Mouse (Mus musculus) embryo, embryonic 11.5 days (tissue): ENCODE measurements around the gene Cspg4.

Experiments used
- DNase-seq: peaks from one replicate; pipeline ENCODE4 v3.0.0-alpha.2; 2012; ENCODE audit warnings: low read depth, low spot score

The Cspg4 gene

GRCm38 (mm10) chr9:56864832-56865231, at the start of gene Cspg4:
TSS of gene Cspg4 (plus strand) at chr9:56865033.
- DNase-seq, result no peak

GRCm38 (mm10) chr9:56824900-56825299, 39.9 kb upstream of the Cspg4 start:
- no peak for DNase-seq

- no peak for DNase-seq
Observed at GRCm38 (mm10) chr9:56825476-56826213, 39.2 kb upstream of the Cspg4 start.

GRCm38 (mm10) chr9:56828146-56828545, 36.7 kb upstream of the Cspg4 start:
- DNase-seq, result no peak

- DNase-seq, result no peak
Observed at GRCm38 (mm10) chr9:56828841-56829240, 36.0 kb upstream of the Cspg4 start.

GRCm38 (mm10) chr9:56830162-56830561, 34.7 kb upstream of the Cspg4 start:
- DNase-seq, result no peak

- DNase-seq, result no peak
Observed at GRCm38 (mm10) chr9:56831904-56832303, 32.9 kb upstream of the Cspg4 start.

GRCm38 (mm10) chr9:56832900-56833299, 31.9 kb upstream of the Cspg4 start:
- DNase-seq, result no peak

- no peak for DNase-seq
Observed at GRCm38 (mm10) chr9:56835152-56835551, 29.7 kb upstream of the Cspg4 start.

- no peak for DNase-seq
Observed at GRCm38 (mm10) chr9:56840721-56841120, 24.1 kb upstream of the Cspg4 start.

GRCm38 (mm10) chr9:56841864-56842263, 23.0 kb upstream of the Cspg4 start:
- DNase-seq, result no peak

- DNase-seq, result peak; percentile 49
Observed at GRCm38 (mm10) chr9:56842303-56842719, 22.5 kb upstream of the Cspg4 start.

GRCm38 (mm10) chr9:56843679-56844188, 21.1 kb upstream of the Cspg4 start:
- DNase-seq, result peak; percentile 65

GRCm38 (mm10) chr9:56844644-56845043, 20.2 kb upstream of the Cspg4 start:
- DNase-seq, result no peak

GRCm38 (mm10) chr9:56847523-56847922, 17.3 kb upstream of the Cspg4 start:
- DNase-seq, result peak; percentile 54

- no peak for DNase-seq
Observed at GRCm38 (mm10) chr9:56850128-56850904, 14.5 kb upstream of the Cspg4 start.

- DNase-seq, result no peak
Observed at GRCm38 (mm10) chr9:56850905-56851252, 14.0 kb upstream of the Cspg4 start.

GRCm38 (mm10) chr9:56851778-56852177, 13.1 kb upstream of the Cspg4 start:
- no peak for DNase-seq

- DNase-seq, result no peak
Observed at GRCm38 (mm10) chr9:56857463-56857862, 7.4 kb upstream of the Cspg4 start.

GRCm38 (mm10) chr9:56860035-56860434, 4.8 kb upstream of the Cspg4 start:
- no peak for DNase-seq

- no peak for DNase-seq
Observed at GRCm38 (mm10) chr9:56860486-56861269, 4.2 kb upstream of the Cspg4 start.

GRCm38 (mm10) chr9:56862863-56863262, 2.0 kb upstream of the Cspg4 start:
- no peak for DNase-seq
